Mouse (Mus musculus): ENCODE data around the gene Hoxa11. TPM values are rescaled to one million over a fixed set of nuclear protein-coding genes. Genes with fewer than 3 reads are reported as not detected.

The Hoxa11 gene
- not detected for total RNA-seq (2022)

GRCm38 (mm10) chr6:52245757-52246142 lies at the start of gene Hoxa11:
Gene Hoxa11, minus strand, starts transcription at chr6:52245810.
- no peak for DNase-seq (ENCODE audit: low spot score)

DNA sequence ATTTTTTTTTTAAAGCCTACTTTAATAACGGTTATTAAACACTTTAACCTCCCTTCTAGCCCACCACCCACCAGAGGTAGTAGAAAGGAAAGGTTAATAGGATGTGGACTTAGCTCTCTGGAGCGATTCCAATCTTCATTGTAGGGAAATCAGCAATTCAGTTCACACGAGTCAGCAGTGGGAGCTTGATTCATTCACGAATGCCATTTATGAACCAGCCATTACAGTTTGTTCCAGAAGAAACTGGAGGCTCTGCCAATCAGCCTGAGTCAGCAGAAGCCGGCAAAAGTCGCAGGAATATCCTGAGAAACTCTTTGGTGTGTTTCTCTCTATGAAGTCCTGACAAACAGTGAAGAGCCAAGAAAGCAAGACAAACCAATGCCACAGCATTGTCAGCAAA lies 49.0 kb upstream of the Hoxa11 start:
- no peak for DNase-seq (ENCODE audit: low spot score)

DNA sequence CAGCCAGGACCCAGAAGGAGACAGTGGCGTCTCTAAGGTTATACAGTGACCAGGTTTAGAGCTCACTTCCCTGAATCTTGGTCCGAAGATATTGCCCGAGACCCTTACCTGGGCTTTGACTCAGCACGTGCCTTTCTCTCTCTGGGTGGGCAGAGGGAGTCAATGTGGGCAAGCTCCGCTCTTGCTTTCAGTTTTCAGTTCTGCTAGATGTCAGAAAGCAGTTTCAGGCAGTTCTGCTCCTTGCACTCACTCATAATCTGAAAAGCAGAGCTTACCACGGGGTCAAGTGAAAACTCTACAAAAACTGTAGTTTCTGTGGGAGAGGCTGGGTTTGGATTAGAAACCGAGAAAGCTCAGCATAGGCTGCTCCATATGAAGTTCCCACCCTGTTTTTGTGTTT lies 46.7 kb upstream of the Hoxa11 start:
- no peak for DNase-seq (ENCODE audit: low spot score)

- DNase-seq (ENCODE audit: low spot score) = no peak
Measured at GRCm38 (mm10) chr6:52291021-52291860, 45.6 kb upstream of the Hoxa11 start.

- DNase-seq (ENCODE audit: low spot score) = no peak
Measured at GRCm38 (mm10) chr6:52290186-52290585, 44.6 kb upstream of the Hoxa11 start.

DNA sequence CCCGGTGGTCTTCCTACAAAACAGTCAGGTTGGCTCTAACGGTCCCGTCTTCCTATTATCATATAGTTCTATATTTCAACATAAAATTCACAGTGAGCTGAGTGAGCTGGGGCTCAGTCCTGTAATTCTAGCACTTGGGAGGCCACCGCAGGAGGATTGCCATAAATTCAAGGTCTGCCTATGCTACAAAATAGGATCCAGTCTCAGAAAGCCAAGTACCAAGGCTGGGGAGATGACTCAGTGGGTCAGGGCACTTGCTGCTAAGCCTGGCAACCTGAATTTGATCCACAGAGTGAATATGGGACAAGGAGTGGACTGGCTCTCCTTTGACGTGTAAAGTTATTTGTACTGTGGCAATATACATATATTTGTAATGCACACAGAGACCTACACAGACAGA lies 38.3 kb upstream of the Hoxa11 start:
- no peak for DNase-seq (ENCODE audit: low spot score)

DNA sequence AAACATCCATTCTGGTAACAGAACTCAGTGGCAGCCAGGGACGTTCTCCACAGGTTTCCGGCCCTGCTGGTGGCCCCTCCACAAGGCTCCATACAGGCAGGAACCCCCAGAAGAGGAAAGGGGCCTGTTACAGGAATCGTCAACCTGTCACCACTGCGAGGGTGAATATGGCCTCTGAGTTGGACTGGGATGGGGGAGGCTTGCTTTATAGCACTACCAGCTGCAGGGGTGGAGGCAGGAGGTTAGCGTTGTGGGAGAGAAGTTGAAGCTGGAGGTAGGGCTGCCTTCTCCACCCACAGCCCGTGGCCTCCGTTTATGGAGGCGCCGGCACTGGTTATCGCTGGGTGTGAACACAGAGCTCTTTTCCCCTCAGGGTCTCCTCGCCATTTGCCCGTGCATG lies 35.5 kb upstream of the Hoxa11 start:
- DNase-seq (ENCODE audit: low spot score) = no peak

- no peak for DNase-seq (ENCODE audit: low spot score)
Measured at GRCm38 (mm10) chr6:52276920-52277319, 31.3 kb upstream of the Hoxa11 start.

- DNase-seq (ENCODE audit: low spot score) = no peak
Measured at GRCm38 (mm10) chr6:52276382-52276781, 30.8 kb upstream of the Hoxa11 start.

- DNase-seq (ENCODE audit: low spot score) = no peak
Measured at GRCm38 (mm10) chr6:52275563-52276280, 30.1 kb upstream of the Hoxa11 start.

DNA sequence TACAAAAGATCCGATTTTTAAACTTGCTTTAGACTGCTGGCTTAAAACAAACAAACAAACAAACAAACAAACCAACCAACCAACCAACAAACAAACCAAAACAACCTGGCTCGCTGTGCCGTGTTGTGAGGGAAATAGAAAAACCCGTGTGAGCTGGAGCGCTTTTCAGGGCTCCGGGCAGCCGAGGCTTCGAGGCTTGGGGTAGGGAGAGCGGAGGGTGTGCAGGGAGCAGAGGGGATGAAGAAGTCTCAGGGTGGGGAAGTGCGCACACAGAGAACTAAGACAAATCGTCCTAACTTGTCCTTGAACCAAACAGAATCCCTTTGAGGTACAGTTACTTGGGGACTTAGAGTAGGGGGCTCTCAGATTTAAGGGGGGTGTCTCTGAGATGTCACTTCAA lies 29.0 kb upstream of the Hoxa11 start:
- DNase-seq (ENCODE audit: low spot score) = no peak

DNA sequence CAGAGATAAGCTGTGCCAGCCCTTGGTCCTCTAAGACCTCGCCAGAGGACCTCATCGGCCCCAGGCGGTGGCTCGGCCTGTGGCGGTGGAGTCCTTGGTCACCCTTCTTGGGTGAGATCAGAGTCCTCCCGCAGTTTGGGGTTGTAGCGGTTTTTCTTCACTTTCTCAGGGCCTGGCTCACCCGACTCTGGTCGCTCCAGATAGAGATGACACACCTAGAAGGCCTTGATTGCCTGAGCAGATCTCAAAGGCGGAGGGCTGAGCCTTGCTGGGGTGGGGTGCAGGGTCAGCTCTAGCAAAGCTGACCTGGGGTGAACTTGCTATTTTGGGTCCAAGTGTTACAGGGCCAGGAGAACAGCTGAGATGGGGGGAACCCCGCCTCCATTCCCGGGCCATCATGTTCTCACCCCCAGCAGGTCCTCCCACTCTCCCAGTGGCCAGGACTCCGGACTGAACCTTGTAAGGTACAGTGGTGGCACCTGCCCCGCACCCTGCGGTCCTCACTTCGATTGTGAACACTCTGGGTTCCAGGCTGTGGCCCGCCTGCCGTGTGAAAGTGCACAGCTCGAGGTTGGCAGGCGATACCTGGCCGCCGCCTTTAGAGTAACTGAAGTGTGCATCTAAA lies 28.2 kb upstream of the Hoxa11 start:
- DNase-seq (ENCODE audit: low spot score) = no peak

- no peak for DNase-seq (ENCODE audit: low spot score)
Measured at GRCm38 (mm10) chr6:52272766-52273655, 27.4 kb upstream of the Hoxa11 start.

DNA sequence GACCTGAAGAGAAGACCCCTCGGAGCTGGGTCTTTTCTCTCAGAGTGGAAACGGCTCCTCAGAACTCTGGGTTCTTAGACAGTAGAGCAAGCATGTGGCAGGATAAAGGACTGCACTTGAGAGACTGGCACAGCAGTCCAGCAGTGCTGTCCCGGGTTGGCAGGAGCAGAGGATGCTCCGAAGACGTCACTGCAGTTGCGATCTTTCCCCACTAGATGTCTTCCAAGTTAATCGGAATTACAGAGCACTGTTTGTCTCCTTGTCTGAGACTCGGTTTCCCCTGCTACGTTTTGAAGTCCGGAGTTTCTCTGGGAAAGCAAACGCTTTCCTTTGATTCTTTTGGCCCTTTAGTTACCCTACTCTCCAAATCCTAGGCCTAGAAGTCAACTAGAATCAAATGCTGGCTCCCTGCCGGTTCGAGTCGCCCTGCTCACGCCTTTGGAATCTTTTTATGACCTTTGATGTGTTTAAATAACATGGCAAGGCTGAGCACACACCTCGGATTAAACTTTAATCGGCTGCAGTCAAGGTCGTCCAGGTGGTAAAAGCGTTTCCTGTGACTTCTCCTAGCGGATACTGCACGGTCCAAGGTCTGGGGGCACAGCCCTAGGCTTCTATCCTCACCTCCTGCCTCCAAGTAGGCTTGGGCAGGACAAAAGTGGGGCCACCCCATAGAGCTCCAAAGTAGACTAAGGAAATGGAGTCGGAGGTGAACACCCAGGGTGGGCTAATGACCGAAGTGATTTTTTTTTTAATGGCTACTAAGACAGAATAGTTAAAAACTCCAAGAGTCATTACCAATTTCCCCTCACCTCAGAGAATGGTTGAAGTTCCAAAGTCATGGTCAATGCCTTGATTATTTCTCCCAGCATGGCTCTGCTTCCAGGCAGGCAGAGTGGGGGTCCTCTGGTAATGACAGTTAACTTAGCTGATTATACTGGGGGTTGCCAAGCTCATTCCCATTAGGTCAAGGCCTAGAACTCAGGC lies 25.2 kb upstream of the Hoxa11 start:
- peak; percentile 52 for DNase-seq (ENCODE audit: low spot score)

DNA sequence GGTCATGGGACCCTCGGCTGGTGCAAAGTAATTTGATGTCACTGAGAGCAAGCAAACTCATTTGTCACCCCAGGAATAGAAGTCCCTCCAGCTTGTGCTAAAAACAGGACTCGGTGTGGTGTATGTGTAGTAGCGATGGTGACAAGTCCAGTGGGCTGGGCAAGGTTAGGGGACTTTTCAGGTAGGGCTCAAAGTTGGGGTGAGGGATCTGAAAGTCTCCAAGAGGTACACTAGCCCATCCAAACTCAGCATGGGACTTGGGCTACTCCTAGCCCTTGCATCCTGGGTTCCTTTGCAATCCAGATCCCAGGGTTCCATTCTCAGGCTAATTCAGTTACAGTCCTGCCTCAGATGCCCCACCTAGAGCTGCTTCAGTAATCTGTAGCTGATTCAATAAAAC lies 23.1 kb upstream of the Hoxa11 start:
- DNase-seq (ENCODE audit: low spot score) = no peak

DNA sequence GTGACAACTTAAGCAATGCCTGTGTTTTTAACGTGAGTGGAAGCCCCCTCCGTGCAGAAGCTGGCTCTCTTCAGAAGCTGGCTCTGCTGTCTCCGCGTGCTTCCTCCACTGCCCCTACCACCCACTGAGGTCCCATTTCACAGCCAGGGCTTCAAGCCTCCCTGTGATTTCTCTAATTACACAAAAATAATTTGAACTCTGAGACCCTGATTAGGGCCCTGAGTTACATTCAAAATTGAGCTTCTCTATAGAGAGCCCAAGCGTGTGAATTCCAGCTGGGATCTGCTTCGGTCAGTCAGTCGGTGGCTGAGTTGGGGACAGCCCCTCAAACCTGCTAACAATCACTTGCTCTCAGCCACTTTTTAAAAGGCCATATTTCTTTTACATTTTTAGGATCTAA lies 22.7 kb upstream of the Hoxa11 start:
- no peak for DNase-seq (ENCODE audit: low spot score)

DNA sequence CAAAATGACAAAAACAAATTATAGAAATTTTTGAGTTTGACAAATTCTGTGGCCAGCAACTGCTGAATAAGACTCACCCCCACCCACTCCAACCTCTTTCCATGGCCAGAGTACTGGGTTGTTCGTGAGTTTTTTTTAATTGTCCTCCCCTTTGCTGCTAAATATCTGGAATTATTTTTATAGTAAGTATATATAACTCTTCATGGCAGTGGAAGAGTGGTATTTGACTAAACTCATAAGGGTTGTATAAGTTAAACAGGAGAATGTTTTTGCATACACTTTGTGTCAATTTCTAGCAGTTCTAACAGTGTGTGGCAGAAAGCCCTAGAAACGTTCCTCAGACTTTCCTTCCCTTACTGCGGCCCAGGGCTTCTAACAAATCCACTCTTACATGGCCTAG lies 22.1 kb upstream of the Hoxa11 start:
- no peak for DNase-seq (ENCODE audit: low spot score)

DNA sequence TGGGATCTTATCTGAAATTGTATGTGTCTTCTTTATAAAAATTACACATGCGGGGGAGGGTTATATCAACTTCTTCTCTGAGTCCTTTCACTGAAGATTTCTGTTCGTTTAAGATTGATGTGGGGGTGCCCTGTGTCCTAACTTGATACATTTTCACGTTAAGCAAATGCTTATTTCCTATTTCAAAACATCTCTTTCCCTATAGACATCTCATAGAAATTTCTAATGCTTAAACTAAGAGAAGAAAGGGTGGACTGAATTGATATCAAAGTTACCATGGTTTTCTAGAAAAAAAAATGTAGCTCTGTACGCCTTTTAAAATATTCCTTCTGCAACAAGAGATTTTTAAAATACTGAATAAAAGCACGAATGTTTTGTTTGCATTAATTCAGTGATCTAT lies 21.6 kb upstream of the Hoxa11 start:
- DNase-seq (ENCODE audit: low spot score) = no peak

DNA sequence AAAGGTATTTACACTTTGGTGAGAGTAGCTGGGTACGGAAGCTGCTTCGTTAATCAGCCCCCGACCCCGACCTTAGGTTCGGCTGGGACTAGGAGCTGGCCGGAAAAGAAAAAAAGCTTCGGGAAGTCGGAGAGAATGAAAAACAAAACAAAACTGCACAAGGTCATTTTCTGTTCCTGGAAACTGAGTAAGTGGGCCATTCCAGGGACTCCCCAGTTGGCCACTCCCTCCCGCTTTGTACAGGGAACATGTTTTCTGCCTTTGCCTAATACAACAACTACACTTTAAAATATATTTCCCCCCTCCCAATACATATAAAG lies 21.0 kb upstream of the Hoxa11 start:
- DNase-seq (ENCODE audit: low spot score) = no peak

GRCm38 (mm10) chr6:52265913-52266665 lies 20.5 kb upstream of the Hoxa11 start:
- no peak for DNase-seq (ENCODE audit: low spot score)

Measured in heart, adult 8-10 months (tissue).